Mouse (Mus musculus): ENCODE results near the gene Rasef. TPM values are rescaled to one million over a fixed set of nuclear protein-coding genes. Genes with fewer than 3 reads are reported as not detected.

Rasef gene
- polyA plus RNA-seq, 1 experiment: not detected

Other genes starting within 250 kb of the Rasef start
- not detected in 2 replicates for gene Gm11238, start 183.1 kb downstream of the Rasef start, polyA plus RNA-seq (2012)
- gene Gm11237, start 168.0 kb downstream of the Rasef start, polyA plus RNA-seq (2012): not detected in 2 replicates
- gene Gm11236, start 152.9 kb downstream of the Rasef start, polyA plus RNA-seq (2012): not detected in 2 replicates
- gene Gm11239, start 122.6 kb downstream of the Rasef start, polyA plus RNA-seq (2012): not detected in 2 replicates
- not detected in 2 replicates for gene Gm428, start 107.5 kb downstream of the Rasef start, polyA plus RNA-seq (2012)
- gene Gm11758, start 85.3 kb upstream of the Rasef start, polyA plus RNA-seq (2012): not detected in 2 replicates
- not detected in 2 replicates for gene Gm11757, start 100.1 kb upstream of the Rasef start, polyA plus RNA-seq (2012)
- not detected in 2 replicates for gene Gm13871, start 115.0 kb upstream of the Rasef start, polyA plus RNA-seq (2012)
- not detected in 2 replicates for gene Gm11756, start 129.8 kb upstream of the Rasef start, polyA plus RNA-seq (2012)
- gene 2310002L09Rik, start 159.9 kb upstream of the Rasef start, polyA plus RNA-seq (2012): not detected in 2 replicates
- 0.01 TPM in 1 of 2 replicates, not detected in the other for gene Frmd3, start 222.4 kb upstream of the Rasef start, polyA plus RNA-seq (2012)